Mouse (Mus musculus): ENCODE results near the gene Spop.

- no peak for TF ChIP-seq POLR2A (IDR thresholded peaks at IDR 0.05; ENCODE audit: low read depth, low read length)
- TF ChIP-seq CTCF (IDR thresholded peaks at IDR 0.05; ENCODE audit: extremely low read depth, insufficient read length, insufficient replicate concordance, low read depth, low read length): peak; percentile 91; the same call in 1 of the 2 replicates
Observed at GRCm38 (mm10) chr11:95397843-95398835, 15.7 kb upstream of the Spop start.

Measured in small intestine, adult 2 months (tissue).